Mouse (Mus musculus): Measurements from ENCODE around the gene Gm10799.
"Not testable (repeated sequence)": the region's sequence is repeated elsewhere in the genome, so short reads cannot be mapped to it uniquely, and the experiment has no call there.

The Gm10799 gene

DNA sequence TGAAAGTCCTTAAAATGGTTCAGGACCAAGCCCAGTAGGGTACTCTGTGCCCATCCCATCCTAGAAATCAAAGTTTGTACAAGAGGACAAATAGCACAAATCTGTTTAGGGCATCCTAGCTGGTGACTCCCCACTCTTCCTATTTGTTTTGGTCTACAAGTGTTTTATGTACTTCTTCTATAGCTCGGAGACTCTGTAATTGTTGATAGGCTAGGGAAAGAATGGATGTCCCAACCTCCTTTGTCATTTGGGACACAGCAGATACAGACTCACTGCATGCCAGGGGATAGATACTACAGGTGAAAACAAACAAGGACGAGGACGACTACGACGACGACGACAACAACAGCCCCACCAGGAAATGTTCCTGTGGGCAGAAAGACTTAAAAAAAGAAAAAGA is at the start of gene Gm10799:
Gene Gm10799 (minus strand): TSS at position 101 of the 400 bp plus-strand sequence.
- DNase-seq = not testable (repeated sequence)

DNA sequence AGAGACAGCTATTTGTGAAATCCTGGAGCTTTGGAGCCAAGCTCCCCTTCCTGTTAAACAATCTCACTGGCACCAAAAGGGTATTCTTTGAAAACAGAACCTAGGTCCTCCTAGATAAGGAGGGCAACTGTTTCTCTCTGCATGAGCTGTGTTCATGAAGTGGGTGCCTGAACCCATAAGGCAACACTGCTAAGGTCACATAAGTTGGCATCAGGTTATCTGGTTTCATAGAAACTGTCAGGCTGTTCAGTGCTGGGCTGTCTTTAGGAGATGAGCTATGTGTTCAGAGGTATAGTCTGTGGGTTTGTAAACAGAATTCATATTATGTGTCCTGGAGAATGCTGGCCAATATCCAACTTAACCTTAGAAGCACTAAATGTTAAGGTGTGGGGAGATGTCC is 48.8 kb upstream of the Gm10799 start:
- DNase-seq = not testable (repeated sequence)

DNA sequence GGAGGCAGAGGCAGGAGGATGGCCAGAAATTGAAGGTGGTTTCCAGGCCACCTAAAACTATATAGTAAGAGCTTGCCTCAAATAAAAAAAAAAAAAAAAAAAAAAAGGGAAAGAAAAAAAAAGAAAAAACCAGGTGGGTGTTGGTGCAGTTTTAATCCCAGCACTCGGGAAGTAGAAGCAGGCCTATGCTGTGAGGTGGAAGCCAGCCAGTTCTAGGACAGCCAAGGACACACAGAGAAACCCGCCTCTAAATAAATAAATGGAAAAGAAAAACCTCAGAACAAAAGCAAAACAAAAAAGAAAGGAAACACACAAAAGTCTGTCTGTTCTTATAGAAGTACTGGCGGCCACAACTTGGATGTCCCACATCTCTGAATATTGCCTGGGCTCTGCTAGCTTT is 46.5 kb upstream of the Gm10799 start:
- peak; percentile 53 for DNase-seq

DNA sequence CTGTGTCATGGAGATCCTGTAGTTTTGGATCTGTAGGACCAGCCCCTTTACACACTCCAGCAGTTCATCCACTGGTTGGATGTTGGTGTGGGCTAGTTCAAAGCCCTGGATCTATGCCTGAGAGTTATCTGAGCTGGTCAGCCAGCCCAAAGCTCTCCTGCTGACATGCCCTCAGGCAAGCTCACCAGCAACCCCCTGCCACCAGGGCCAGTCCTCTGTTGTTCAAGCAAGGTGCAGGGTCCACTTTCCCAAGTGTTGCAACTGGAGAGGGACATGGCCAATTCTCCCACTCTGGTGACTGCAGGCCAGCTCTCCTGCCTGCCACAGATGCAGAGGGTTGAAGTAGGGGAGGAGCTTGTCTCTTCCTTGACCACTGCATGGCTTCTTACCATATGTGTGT is 45.2 kb upstream of the Gm10799 start:
- peak; percentile 74 for DNase-seq

DNA sequence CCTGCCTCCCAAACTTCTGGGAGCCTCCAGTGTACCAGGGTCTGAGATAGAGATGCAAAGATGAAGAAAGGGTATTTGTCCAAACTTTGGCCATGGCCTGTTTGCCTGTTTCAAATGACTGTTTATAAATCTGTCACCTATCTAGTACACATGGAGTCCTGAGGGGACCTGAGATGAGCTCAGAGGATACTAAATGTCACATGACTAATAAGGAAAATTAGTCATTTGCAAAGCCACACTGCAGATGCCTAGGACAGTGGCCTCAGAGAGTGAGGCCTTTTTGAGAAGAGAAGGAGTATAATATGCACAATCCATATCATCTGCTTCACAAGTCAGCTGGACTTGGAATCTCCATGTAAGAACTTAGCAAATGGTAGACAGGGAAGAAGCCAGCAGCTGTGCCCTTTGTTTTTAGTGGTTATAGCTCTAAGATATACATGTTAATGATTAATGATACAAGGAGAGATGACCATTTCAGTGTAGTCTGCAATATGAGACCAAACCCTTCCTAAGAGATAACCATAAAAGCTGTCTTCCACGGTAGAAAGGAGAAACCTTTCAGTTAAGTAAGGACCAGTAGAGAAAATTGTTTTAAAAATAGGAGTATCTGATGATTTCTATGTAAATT is 42.9 kb upstream of the Gm10799 start:
- not testable (repeated sequence) for DNase-seq

DNA sequence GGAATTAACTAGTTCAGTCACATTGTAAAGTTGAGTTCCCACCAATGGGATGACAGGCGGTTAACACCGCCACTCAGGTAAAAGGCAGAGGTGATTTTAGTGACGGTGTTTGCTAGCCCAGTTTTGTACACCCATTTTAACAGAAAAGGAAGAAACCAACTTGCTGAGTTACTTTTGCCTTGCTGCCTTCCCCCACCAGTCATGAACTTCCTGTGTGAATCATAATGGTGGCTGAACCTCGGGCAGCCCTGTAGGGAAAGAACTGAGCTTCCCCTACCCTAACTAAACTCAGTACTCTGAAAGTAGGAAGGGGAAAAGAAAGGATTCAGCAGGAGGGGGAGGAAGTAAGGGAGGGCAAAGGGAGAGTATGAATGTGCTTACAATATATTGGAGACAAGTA is 41.7 kb upstream of the Gm10799 start:
- DNase-seq = no peak

DNA sequence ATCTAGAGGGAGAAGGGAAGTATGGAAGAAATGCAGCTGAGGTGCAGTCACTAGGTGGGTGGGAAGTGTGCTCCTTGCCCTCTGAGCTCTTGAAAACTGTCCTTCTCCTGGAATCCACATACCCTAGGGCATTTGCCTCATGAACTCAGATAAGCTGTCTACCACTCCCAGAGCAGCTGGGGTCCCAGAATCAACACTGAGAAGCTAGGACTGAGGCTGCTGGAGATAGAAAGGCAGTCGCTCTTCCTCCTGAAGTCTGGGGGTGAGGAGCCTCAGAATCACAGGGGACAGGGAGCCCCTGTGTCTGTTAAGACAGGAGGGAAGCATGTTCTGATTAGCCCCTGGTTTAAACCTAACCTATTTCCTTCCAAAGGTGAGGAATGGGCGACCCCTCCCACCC is 41.2 kb upstream of the Gm10799 start:
- no peak for DNase-seq

DNA sequence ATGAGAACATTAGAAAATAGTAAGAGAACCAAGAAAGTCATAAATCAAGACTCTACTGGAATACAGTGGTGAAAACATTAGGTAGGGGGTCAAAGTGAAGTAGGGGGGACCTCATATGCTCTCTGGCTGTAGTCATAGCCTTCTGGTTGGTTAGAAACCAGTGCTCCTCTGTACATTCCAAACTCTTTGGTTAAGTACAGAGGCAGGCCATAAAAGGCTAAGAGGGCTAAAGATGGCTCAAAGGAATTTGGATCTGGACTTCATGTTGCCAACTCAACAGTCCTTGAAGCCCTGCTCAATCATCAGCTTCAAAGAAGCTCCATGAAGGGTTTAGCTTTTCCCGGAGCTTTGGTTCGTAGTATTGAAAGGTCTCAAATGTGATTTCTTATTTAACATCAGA is 40.7 kb upstream of the Gm10799 start:
- not testable (repeated sequence) for DNase-seq

DNA sequence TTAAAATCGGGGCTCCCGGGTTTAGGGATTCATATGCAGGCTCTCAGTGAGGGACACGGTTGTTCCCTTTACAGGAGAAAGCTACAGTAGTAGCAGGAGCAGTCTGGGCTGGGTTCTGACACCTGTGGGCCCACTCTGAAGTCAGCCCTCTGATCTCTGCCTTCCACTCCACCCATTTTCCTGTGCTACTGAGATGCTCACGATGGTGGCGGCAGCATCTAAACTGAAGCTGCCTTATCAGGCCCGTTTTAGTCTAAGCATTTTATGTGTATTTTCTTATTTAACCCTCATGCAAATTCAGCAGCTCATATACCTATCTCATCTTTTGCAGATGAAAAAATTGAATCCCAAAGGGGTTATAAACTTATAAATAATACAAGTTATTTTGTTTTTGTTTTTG is 36.5 kb upstream of the Gm10799 start:
- no peak for DNase-seq

DNA sequence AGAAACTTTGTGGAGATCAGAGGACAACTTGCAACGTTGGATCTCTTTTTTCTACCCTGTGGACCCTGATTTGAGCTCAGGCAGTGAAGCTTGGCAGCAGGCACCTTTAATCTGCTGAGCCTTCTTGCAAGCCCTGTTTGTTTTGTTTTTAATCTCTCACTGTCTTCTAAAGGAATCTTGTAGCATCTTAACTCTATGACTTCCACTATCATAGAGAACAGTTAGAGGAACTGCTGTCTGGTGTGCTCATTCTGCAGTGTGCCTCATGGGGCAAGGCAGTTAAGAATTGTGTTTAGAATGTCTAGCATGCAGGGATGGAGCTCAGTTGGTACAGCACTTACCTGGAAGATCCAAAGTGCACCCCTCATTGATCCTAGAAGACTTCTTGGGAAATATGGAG is 31.6 kb upstream of the Gm10799 start:
- DNase-seq = no peak

DNA sequence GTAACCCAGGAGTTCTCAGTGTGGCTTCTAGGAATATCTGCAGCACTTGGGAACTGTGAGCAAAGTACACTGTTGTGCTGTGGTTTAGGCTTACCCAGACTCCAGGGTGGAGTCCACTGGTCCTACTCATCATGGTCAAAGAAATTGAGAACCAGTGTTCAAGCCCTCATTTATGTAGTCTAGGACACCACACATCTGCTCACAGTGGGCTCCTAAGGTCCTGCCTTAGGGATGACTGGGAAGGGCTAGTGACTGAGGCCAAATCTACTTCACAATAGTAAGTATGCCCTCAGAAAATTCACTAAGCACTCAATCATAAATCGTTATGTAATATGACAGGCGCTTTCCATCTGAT is 30.9 kb upstream of the Gm10799 start:
- DNase-seq = peak; percentile 74

DNA sequence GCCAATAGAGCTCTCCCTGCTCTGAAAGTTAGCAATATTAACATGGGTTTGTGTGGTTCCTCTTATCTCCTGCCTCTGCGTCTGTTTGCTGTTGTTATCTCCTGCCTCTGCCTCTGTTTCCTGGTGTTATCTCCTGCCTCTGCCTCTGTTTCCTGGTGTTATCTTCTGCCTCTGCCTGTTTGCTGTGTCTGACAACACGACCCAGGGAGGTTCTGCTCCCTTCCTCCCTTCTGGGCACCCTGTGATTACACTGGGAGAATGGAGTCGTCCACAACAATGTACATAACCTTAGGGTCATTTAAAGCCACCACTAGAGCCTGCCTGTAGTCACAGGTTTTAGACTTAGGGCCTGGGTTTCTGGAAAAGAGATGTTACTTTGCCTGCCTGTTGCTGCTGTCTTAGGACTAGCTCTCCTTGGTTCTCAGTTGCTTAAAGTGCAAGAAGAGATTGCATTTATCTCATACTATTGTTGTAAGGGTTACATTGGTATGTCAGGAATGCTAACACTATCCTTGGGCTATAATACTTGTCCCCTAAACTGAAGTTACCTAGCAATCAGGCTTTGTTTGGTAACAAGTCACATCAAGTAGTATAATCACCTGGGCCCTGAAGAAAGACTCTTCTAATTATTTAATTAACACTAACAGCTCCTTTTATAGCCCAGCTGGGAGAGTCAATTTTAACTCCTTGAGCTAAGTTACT is 30.3 kb upstream of the Gm10799 start:
- peak; percentile 84 for DNase-seq

DNA sequence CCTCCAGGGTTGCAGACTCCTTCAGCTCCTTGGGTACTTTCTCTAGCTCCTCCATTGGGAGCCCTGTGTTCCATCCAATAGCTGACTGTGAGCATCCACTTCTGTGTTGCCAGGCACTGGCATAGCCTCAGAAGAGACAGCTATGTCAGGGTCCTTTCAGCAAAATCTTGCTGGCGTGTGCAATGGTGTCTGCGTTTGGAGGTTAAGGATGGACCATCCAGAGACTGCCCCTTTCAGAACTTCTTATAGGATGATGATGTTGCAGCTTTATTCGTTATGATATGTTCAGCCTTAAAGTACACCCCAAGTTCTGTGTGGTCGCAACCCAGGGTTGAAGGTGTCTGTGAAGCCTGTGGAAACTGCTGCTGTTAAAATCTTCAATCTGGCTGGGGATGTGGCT is 29.0 kb upstream of the Gm10799 start:
- peak; percentile 80 for DNase-seq

DNA sequence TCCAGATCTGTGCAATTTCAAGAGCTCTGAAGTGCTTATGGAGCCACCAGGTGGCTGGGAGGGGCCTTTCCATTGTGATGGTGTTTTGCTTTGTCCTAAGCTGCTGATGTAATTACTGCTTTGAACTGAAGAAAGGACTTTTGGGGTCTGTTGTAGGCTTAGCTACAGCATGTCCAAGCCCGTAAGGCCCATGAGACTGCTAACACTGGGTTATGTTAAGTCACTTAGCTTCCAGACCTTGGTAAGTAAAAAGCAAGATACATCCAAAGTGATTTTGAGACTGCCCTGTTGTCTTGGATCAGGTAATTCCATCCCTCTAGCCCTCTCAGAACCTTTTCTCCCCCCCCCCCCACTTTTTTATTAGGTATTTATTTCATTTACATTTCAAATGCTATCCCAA is 28.4 kb upstream of the Gm10799 start:
- DNase-seq = peak; percentile 82

DNA sequence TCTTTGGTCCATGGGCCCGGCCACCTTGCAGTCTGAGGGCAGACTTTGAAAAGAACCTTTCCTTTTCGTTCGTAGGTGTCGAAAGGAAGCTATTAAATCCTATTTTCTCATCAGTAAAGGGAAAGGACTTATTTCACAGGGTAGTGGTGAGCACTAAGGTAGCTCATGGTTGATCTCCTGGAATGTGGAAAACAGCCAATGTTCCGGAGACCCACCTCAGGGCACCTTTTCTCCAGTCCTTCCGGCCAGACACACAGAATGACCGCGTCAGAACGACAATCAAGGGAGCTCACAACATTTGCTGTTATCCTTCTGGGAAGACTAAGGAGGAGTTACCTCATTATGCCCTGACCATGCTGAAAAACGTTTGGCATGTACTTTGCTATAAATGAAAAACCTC is 27.9 kb upstream of the Gm10799 start:
- DNase-seq = no peak

DNA sequence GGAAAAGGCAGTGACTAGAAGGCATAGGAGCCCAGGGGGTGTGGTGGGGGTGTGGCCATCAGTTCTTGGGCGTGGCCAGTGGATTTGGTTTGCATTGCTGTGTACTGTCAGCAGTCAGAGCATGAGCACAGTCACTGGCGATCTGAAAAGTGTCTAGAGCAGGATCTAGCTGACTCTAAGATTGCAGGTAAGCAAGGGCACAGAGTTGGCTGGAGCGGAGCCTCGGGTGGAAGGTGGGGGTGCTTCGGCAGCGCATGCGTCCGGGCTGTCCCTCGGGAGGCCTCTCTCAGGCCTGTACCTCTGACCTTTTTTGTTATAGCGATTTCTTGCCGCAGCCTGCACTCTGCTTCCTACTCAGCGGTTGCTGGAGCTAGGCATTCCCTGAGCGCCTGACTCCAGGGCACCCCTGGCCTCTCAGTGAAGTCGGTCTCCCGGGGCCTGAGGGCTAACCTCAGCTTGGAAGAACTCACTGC is 27.4 kb upstream of the Gm10799 start, which contains the start of gene Cd59a:
Gene Cd59a (plus strand): TSS at position 61 of the 473 bp plus-strand sequence.
- DNase-seq = peak; percentile 99

DNA sequence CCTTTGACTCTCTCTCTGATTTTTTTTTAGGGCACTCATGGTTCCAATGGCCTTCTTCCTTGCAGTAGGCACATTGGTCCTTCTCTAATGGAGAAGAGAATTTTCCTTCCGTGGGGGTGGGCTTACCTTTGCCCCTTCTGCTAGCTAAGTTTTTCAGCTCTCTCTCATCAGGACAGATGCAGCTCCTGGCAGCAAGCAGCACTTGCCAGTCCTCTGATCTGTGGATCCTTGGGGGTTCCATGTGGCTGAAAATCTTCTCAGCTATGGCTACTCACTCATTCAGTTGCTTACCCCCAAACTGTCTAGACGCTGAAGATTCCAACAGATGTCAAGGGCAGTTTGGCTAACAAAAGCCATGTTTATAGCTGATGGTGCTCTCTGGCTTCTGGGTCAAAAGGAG is 25.0 kb upstream of the Gm10799 start:
- DNase-seq = peak; percentile 75

DNA sequence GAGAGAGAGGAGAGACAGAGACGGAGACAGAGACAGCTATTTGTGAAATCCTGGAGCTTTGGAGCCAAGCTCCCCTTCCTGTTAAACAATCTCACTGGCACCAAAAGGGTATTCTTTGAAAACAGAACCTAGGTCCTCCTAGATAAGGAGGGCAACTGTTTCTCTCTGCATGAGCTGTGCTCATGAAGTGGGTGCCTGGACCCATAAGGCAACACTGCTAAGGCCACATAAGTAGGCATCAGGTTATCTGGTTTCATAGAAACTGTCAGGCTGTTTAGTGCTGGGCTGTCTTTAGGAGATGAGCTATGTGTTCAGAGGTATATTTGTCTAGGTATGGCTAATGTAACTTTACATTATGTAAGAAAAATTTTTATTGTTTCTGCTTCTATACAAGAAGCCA is 19.2 kb upstream of the Gm10799 start:
- DNase-seq = peak; percentile 19

DNA sequence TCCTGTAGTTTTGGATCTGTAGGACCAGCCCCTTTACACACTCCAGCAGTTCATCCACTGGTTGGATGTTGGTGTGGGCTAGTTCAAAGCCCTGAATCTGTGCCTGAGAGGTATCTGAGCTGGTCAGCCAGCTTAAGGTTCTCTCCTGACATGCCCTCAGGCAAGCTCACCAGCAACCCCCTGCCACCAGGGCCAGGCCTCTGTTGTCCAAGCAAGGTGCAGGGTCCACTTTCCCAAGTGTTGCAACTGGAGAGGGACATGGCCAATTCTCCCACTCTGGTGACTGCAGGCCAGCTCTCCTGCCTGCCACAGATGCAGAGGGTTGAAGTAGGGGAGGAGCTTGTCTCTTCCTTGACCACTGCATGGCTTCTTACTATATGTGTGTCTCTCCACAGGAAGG is 15.7 kb upstream of the Gm10799 start:
- DNase-seq = peak; percentile 58

DNA sequence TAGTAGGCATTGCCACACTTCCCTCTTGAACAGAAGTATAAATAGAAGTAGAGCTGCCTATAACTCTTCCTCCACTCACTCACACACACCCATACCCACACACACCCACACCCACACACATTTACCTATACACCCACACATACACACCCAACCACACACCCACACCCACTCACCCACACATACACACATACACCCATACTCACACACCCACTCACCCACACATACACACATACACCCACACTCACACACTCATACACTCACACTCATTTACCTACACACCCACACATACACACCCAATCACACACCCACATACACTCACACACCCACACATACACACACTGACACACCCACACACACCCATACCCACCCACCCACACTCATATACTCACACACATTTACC is 14.1 kb upstream of the Gm10799 start:
- DNase-seq = peak; percentile 62

DNA sequence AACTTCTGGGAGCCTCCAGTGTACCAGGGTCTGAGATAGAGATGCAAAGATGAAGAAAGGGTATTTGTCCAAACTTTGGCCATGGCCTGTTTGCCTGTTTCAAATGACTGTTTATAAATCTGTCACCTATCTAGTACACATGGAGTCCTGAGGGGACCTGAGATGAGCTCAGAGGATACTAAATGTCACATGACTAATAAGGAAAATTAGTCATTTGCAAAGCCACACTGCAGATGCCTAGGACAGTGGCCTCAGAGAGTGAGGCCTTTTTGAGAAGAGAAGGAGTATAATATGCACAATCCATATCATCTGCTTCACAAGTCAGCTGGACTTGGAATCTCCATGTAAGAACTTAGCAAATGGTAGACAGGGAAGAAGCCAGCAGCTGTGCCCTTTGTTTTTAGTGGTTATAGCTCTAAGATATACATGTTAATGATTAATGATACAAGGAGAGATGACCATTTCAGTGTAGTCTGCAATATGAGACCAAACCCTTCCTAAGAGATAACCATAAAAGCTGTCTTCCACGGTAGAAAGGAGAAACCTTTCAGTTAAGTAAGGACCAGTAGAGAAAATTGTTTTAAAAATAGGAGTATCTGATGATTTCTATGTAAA is 13.2 kb upstream of the Gm10799 start:
- DNase-seq = not testable (repeated sequence)

DNA sequence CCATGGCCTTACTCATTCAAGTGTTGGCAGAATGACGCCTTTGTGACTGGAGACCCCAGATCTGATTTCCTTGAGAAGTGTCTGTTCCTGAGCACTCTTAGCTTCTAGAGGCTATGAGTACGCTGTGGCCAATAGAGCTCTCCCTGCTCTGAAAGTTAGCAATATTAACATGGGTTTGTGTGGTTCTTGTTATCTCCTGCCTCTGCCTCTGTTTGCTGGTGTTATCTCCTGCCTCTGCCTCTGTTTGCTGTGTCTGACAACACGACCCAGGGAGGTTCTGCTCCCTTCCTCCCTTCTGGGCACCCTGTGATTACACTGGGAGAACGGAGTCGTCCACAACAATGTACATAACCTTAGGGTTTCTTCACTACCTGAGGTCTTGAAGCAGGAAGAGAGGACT is 9.9 kb upstream of the Gm10799 start:
- DNase-seq = peak; percentile 39

DNA sequence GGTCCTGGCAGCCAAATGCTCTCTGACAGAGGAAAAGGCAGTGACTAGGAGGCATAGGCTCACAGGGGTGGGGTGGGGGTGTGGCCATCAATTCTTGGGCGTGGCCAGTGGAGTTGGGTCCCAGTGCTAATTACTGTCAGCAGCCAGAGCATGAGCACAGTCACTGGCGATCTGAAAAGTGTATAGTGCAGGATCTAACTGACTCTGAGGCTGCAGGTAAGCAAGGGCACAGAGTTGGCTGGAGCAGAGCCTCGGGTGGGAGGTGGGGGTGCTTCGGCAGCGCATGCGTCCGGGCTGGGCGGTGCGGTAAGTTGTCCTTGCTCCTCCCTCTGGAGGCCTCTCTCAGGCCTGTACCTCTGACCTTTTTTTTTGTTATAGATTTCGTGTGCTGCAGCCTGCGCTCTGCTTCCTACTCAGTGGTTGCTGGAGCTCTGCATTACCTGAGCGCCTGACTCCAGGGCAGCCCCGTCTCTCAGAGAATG is 1.4 kb upstream of the Gm10799 start, which contains the start of gene Cd59b:
Gene Cd59b (plus strand): TSS at position 146 of the 482 bp plus-strand sequence.
- DNase-seq = peak; percentile 95

DNA sequence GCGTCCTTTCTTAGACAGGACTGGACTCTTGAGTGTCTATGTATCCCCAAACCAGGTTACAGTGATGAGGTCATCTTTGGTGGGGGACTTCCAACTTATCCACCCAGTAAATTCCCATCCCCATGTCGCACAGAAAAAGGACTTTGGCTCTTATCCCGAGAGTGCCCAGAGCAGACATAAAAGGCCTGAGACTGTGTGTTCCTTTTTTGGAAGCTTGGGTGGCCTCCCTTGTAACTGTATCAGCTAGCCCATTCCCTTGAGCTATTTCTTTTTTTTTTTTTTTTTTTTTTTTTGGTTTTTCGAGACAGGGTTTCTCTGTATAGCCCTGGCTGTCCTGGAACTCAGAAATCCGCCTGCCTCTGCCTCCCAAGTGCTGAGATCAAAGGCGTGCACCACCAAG is 2.8 kb downstream of the Gm10799 start, which contains the start of gene Gm10912:
Gene Gm10912 (plus strand): TSS at position 301 of the 400 bp plus-strand sequence.
- DNase-seq = peak; percentile 57

All from heart, adult 11 months (tissue).